Mouse (Mus musculus) liver, embryonic 15.5 days (tissue): ENCODE measurements around the gene Strn3. TPM values are rescaled to one million over a fixed set of nuclear protein-coding genes. Genes with fewer than 3 reads are reported as not detected.
"Not testable (repeated sequence)": the region's sequence is repeated elsewhere in the genome, so short reads cannot be mapped to it uniquely, and the experiment has no call there.

ENCODE experiments used
- ATAC-seq: fragments of 200-750 bp; cut with Nextera tagmentation; 2 replicates; pipeline ENCODE4 v1.8.0; 2017; ENCODE audit warnings: moderate number of reproducible peaks, mild to moderate bottlenecking, moderate library complexity; ENCODE audit not compliant: insufficient read depth
- H3K27ac ChIP-seq: fragments of 300-500 bp; sonication (generic); replicated peaks from 2 replicates; pipeline ENCODE4 v1.5.1; 2015; ENCODE audit warnings: mild to moderate bottlenecking, inconsistent platforms
- H3K27me3 ChIP-seq: fragments of 300-500 bp; sonication (generic); 2 replicates; pipeline ENCODE4 v1.6.1; 2015; ENCODE audit warnings: mild to moderate bottlenecking, inconsistent platforms
- H3K36me3 ChIP-seq: fragments of 300-500 bp; sonication (generic); replicated peaks from 2 replicates; pipeline ENCODE4 v1.6.1; 2015; ENCODE audit warnings: moderate library complexity, mild to moderate bottlenecking, inconsistent platforms
- H3K4me1 ChIP-seq: fragments of 300-500 bp; sonication (generic); replicated peaks from 2 replicates; pipeline ENCODE4 v1.6.1; 2015; ENCODE audit warnings: inconsistent platforms
- H3K4me2 ChIP-seq: fragments of 300-500 bp; sonication (generic); 2 replicates; pipeline ENCODE4 v1.6.1; 2015; ENCODE audit warnings: moderate library complexity, mild to moderate bottlenecking, inconsistent platforms
- H3K4me3 ChIP-seq: fragments of 300-500 bp; sonication (generic); replicated peaks from 2 replicates; pipeline ENCODE4 v1.5.1; 2015; ENCODE audit warnings: mild to moderate bottlenecking, inconsistent platforms
- H3K9ac ChIP-seq: fragments of 300-500 bp; sonication (generic); 2 replicates; pipeline ENCODE4 v1.6.1; 2015; ENCODE audit warnings: moderate library complexity, mild to moderate bottlenecking, inconsistent platforms
- H3K9me3 ChIP-seq: fragments of 300-500 bp; sonication (generic); replicated peaks from 2 replicates; pipeline ENCODE4 v1.6.1; 2016; ENCODE audit warnings: inconsistent platforms
- WGBS: fragments of 180-500 bp; shearing (Covaris S2); methylation state at CpG from one replicate; pipeline ENCODE4 v1.1.7; 2015; ENCODE audit warnings: mixed read lengths; ENCODE audit not compliant: insufficient replicate concordance; 5-methylcytosine and 5-hydroxymethylcytosine counted together
- polyA plus RNA-seq: library from polyadenylated mRNA; unstranded; fragments of >200 nt; fragmentation: Nextera tagmentation; extraction: Ambion mirVana; gene quantifications from 2 replicates; pipeline ENCODE4 v1.2.1, GENCODE M21; 2015

The Strn3 gene
- polyA plus RNA-seq, 1 experiment from 2014 or later, result 13.1 TPM

GRCm38 (mm10) chr12:51606138-51606537 is 85.6 kb downstream of the Strn3 start:
- H3K9ac ChIP-seq, result no peak overlapping the region
- ATAC-seq, result no peak
- 75% methylated on average over 4 of the region's 4 CpGs for WGBS
- no peaks in the 10 kb centered on the region for H3K9me3 ChIP-seq
- H3K27ac ChIP-seq, result no peak overlapping the region
- no peaks in the 10 kb centered on the region for H3K27me3 ChIP-seq
- no peak overlapping the region for H3K4me2 ChIP-seq
- H3K4me3 ChIP-seq, result no peak overlapping the region
- H3K36me3 ChIP-seq, result peaks cover 32% of the 10 kb centered on the region
- no peaks in the 10 kb centered on the region for H3K4me1 ChIP-seq

- Histone ChIP-seq H3K4me1 (no peaks in the 10 kb centered on the region), H3K27ac (no peak overlapping the region), H3K4me2 (no peak overlapping the region), H3K4me3 (no peak overlapping the region), H3K9ac (no peak overlapping the region), H3K9me3 (no peaks in the 10 kb centered on the region), H3K36me3 (peaks cover 15% of the 10 kb centered on the region; the same call in 1 of the 2 replicates), H3K27me3 (no peaks in the 10 kb centered on the region)
- WGBS, result 82% methylated on average over 10 of the region's 10 CpGs
- no peak for ATAC-seq
These were observed 88.4 kb downstream of the Strn3 start for GRCm38 (mm10) chr12:51603306-51603705.

GRCm38 (mm10) chr12:51594030-51594470 is 97.6 kb downstream of the Strn3 start:
- Histone ChIP-seq H3K27ac (no peak overlapping the region), H3K9me3 (no peaks in the 10 kb centered on the region), H3K4me1 (peaks cover 14% of the 10 kb centered on the region), H3K4me2 (peak overlapping the region; percentile 73), H3K4me3 (peak overlapping the region; percentile 49), H3K27me3 (peaks cover 74% of the 10 kb centered on the region), H3K9ac (no peak overlapping the region), H3K36me3 (no peaks in the 10 kb centered on the region)
- 3% methylated on average over 18 of the region's 18 CpGs for WGBS
- ATAC-seq, result no peak

GRCm38 (mm10) chr12:51593229-51594029 is 98.3 kb downstream of the Strn3 start, which contains the start of gene Coch:
TSS of gene Coch (plus strand) at chr12:51593341.
- H3K4me1 ChIP-seq, result peaks cover 14% of the 10 kb centered on the region
- no peaks in the 10 kb centered on the region for H3K36me3 ChIP-seq
- no peak for ATAC-seq
- WGBS, result under 1% methylated on average over 78 of the region's 79 CpGs
- peak within 1 kb of the TSS; percentile 73 for H3K4me2 ChIP-seq
- no peak within 1 kb of the TSS for H3K27ac ChIP-seq
- H3K9ac ChIP-seq, result no peak within 1 kb of the TSS; the same call in 1 of the 2 replicates
- H3K4me3 ChIP-seq, result peak within 1 kb of the TSS; percentile 49
- no peaks in the 10 kb centered on the region for H3K9me3 ChIP-seq
- H3K27me3 ChIP-seq, result peaks cover 74% of the 10 kb centered on the region

GRCm38 (mm10) chr12:51592888-51593228 is 98.8 kb downstream of the Strn3 start:
- WGBS, result 2% methylated on average over 20 of the region's 21 CpGs
- H3K4me2 ChIP-seq, result peak overlapping the region; percentile 73
- H3K4me1 ChIP-seq, result peaks cover 14% of the 10 kb centered on the region
- no peak for ATAC-seq
- peak overlapping the region; percentile 49 for H3K4me3 ChIP-seq
- H3K9ac ChIP-seq, result no peak overlapping the region; the same call in 1 of the 2 replicates
- peaks cover 72% of the 10 kb centered on the region for H3K27me3 ChIP-seq
- H3K9me3 ChIP-seq, result no peaks in the 10 kb centered on the region
- H3K27ac ChIP-seq, result no peak overlapping the region
- no peaks in the 10 kb centered on the region for H3K36me3 ChIP-seq

GRCm38 (mm10) chr12:51591921-51592320 is 99.8 kb downstream of the Strn3 start:
- no peaks in the 10 kb centered on the region for H3K36me3 ChIP-seq
- no peak overlapping the region for H3K4me2 ChIP-seq
- WGBS, result 46% methylated on average over 8 of the region's 8 CpGs
- no peak overlapping the region for H3K27ac ChIP-seq
- H3K27me3 ChIP-seq, result peaks cover 66% of the 10 kb centered on the region
- ATAC-seq, result no peak
- H3K9me3 ChIP-seq, result no peaks in the 10 kb centered on the region
- no peak overlapping the region for H3K4me3 ChIP-seq
- no peak overlapping the region for H3K9ac ChIP-seq
- peaks cover 14% of the 10 kb centered on the region for H3K4me1 ChIP-seq

- no peak overlapping the region for H3K27ac ChIP-seq
- H3K4me3 ChIP-seq, result no peak overlapping the region
- peaks cover 14% of the 10 kb centered on the region for H3K4me1 ChIP-seq
- H3K27me3 ChIP-seq, result peaks cover 40% of the 10 kb centered on the region
- 56% methylated on average over 5 of the region's 5 CpGs for WGBS
- ATAC-seq, result no peak
- H3K9me3 ChIP-seq, result no peaks in the 10 kb centered on the region
- H3K36me3 ChIP-seq, result no peaks in the 10 kb centered on the region
- H3K9ac ChIP-seq, result no peak overlapping the region
- no peak overlapping the region for H3K4me2 ChIP-seq
These were observed 102.4 kb downstream of the Strn3 start for GRCm38 (mm10) chr12:51589263-51589662.

GRCm38 (mm10) chr12:51577816-51578215 is 113.9 kb downstream of the Strn3 start:
- not testable (repeated sequence) for H3K9ac ChIP-seq, H3K27ac ChIP-seq, H3K4me1 ChIP-seq, ATAC-seq, H3K9me3 ChIP-seq, H3K4me2 ChIP-seq, H3K4me3 ChIP-seq, H3K27me3 ChIP-seq, H3K36me3 ChIP-seq
- 66% methylated on average over 2 of the region's 2 CpGs for WGBS

- no peaks in the 10 kb centered on the region for H3K36me3 ChIP-seq
- no peak overlapping the region for H3K4me3 ChIP-seq
- WGBS, result 41% methylated on average over 4 of the region's 4 CpGs
These were observed 119.0 kb downstream of the Strn3 start for GRCm38 (mm10) chr12:51572651-51573050.

GRCm38 (mm10) chr12:51569944-51570343 is 121.8 kb downstream of the Strn3 start:
- Histone ChIP-seq H3K36me3 (no peaks in the 10 kb centered on the region), H3K9me3 (no peaks in the 10 kb centered on the region), H3K4me2 (no peak overlapping the region), H3K4me1 (no peaks in the 10 kb centered on the region), H3K4me3 (no peak overlapping the region), H3K27ac (no peak overlapping the region), H3K27me3 (no peaks in the 10 kb centered on the region), H3K9ac (no peak overlapping the region)
- WGBS, result 49% methylated on average over 7 of the region's 7 CpGs
- ATAC-seq, result no peak

More at GRCm38 (mm10) chr12:51572651-51573050, 119.0 kb downstream of the Strn3 start:
- Histone ChIP-seq H3K27me3 (no peaks in the 10 kb centered on the region), H3K4me1 (no peaks in the 10 kb centered on the region), H3K9ac (no peak overlapping the region), H3K9me3 (no peaks in the 10 kb centered on the region), H3K4me2 (no peak overlapping the region), H3K27ac (no peak overlapping the region)
- no peak for ATAC-seq

GRCm38 (mm10) chr12:51569472-51569871 is 122.2 kb downstream of the Strn3 start:
- no peak for ATAC-seq
- Histone ChIP-seq H3K4me2 (no peak overlapping the region), H3K4me3 (no peak overlapping the region), H3K9ac (no peak overlapping the region), H3K27ac (no peak overlapping the region), H3K9me3 (no peaks in the 10 kb centered on the region), H3K4me1 (no peaks in the 10 kb centered on the region), H3K27me3 (no peaks in the 10 kb centered on the region), H3K36me3 (no peaks in the 10 kb centered on the region)
- 61% methylated on average over 8 of the region's 8 CpGs for WGBS
